Mouse (Mus musculus) midbrain, embryonic 12.5 days (tissue): ENCODE measurements at regions not wholly inside any gene's neighbourhood (a gene's known extent, or its start where the extent isn't known, plus 50 kb on each side); places are given as distances from the start of the nearest gene placed in this dataset.

Experiments used
- ATAC-seq: fragments of 200-750 bp; cut with Nextera tagmentation; 2 replicates; pipeline ENCODE4 v1.8.0; 2017; ENCODE audit warnings: low read depth, moderate TSS enrichment, moderate library complexity; ENCODE audit not compliant: low FRiP score
- H3K27ac ChIP-seq: fragments of 300-500 bp; sonication (generic); replicated peaks from 2 replicates; pipeline ENCODE4 v1.5.1; 2016; ENCODE audit warnings: mild to moderate bottlenecking
- H3K27me3 ChIP-seq: fragments of 300-500 bp; sonication (generic); 2 replicates; pipeline ENCODE4 v1.6.1; 2016; ENCODE audit warnings: mild to moderate bottlenecking
- H3K36me3 ChIP-seq: fragments of 300-500 bp; sonication (generic); 2 replicates; pipeline ENCODE4 v1.6.1; 2016
- H3K4me1 ChIP-seq: fragments of 300-500 bp; sonication (generic); 2 replicates; pipeline ENCODE4 v1.6.1; 2016
- H3K4me2 ChIP-seq: fragments of 300-500 bp; sonication (generic); replicated peaks from 2 replicates; pipeline ENCODE4 v1.6.1; 2016; ENCODE audit warnings: mild to moderate bottlenecking, moderate library complexity
- H3K4me3 ChIP-seq: fragments of 300-500 bp; sonication (generic); 2 replicates; pipeline ENCODE4 v1.5.1; 2016; ENCODE audit warnings: mild to moderate bottlenecking
- H3K9ac ChIP-seq: fragments of 300-500 bp; sonication (generic); replicated peaks from 2 replicates; pipeline ENCODE4 v1.6.1; 2016; ENCODE audit warnings: mild to moderate bottlenecking, moderate library complexity
- H3K9me3 ChIP-seq: fragments of 300-500 bp; sonication (generic); 2 replicates; pipeline ENCODE4 v1.6.1; 2016; ENCODE audit warnings: mild to moderate bottlenecking
- WGBS: fragments of 180-500 bp; shearing (Covaris S2); methylation state at CpG from one replicate; pipeline ENCODE4 v1.1.7; 2016; 5-methylcytosine and 5-hydroxymethylcytosine counted together

DNA sequence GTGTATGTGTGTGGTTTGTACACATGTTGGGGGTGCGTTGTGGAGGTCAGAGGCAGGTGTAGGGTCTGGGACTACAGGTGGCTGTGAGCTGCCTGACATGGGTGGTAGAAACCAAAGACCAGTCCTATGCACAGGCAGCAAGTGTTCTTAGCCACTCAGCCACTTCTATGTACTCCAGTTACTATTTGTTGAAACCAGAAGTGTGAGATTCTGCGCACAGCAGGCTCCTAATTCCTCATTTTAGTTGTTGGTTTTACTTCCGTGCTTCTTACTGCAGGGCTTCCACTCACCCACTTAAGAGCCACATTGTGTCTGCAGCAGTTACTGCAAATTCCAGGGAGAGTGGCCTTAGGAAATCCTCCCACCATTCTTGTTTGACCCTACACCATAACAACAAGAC is 208.0 kb upstream of the Runx1 start:
- no peak overlapping the region for H3K4me2 ChIP-seq
- no peak overlapping the region for H3K9ac ChIP-seq
- WGBS: 72% methylated on average over 3 of the region's 3 CpGs
- H3K27ac ChIP-seq: no peak overlapping the region
- no peak for ATAC-seq
- no peaks in the 10 kb centered on the region for H3K27me3 ChIP-seq
- no peaks in the 10 kb centered on the region for H3K36me3 ChIP-seq
- no peak overlapping the region for H3K4me3 ChIP-seq
- H3K9me3 ChIP-seq: no peaks in the 10 kb centered on the region
- H3K4me1 ChIP-seq: no peaks in the 10 kb centered on the region

- H3K27ac ChIP-seq: no peak overlapping the region
- no peaks in the 10 kb centered on the region for H3K9me3 ChIP-seq
- H3K4me1 ChIP-seq: no peaks in the 10 kb centered on the region; the same call in 1 of the 2 replicates
- no peaks in the 10 kb centered on the region for H3K36me3 ChIP-seq
- ATAC-seq: no peak
- H3K9ac ChIP-seq: no peak overlapping the region
- 89% methylated on average over 5 of the region's 5 CpGs for WGBS
- no peaks in the 10 kb centered on the region for H3K27me3 ChIP-seq
- no peak overlapping the region for H3K4me2 ChIP-seq
- H3K4me3 ChIP-seq: no peak overlapping the region
Measured at GRCm38 (mm10) chr16:93031624-93032023, 205.7 kb upstream of the Runx1 start.

DNA sequence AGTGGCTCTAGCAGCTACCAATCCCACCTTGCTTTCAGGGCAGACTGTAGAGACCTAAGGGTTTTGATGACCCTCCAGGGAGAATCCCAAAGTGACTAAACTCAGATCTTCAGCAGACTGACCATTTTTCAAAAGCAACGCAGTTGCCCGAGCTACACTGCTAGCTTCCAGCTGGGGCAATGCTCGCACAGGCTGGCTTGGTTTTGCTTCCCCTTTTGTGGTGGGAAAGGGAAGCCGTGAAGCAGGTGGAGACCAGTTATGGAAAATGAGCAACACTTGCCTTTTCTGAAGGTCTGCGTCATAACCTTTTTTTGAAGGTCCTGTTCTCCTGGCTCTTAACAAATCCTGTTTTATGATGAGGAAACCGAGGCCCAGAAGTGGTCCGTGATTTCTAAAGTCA is 202.7 kb upstream of the Runx1 start:
- no peak overlapping the region for H3K27ac ChIP-seq
- ATAC-seq: no peak
- no peak overlapping the region for H3K4me2 ChIP-seq
- H3K9ac ChIP-seq: no peak overlapping the region
- H3K4me1 ChIP-seq: no peaks in the 10 kb centered on the region; the same call in 1 of the 2 replicates
- no peak overlapping the region for H3K4me3 ChIP-seq
- 88% methylated on average over 7 of the region's 7 CpGs for WGBS
- H3K27me3 ChIP-seq: no peaks in the 10 kb centered on the region
- H3K9me3 ChIP-seq: no peaks in the 10 kb centered on the region
- no peaks in the 10 kb centered on the region for H3K36me3 ChIP-seq

DNA sequence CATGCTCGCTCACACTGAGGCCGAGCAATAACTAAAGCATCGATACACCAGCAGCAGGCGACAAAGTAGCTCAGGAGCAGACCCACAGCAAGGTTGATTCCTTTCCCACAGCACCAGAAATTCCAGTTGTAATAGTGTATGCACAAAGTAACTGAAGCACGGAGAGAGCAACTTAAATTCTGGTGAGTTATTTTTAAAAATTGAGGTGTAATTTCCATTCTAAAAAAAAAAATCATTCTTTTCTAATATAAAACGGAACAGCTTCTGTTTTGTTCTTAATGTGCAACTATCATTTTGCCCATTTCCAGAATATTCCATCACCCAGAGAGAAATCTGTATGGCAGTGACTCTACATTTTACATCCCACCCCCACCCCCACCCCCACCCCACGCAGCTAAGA is 202.1 kb upstream of the Runx1 start:
- Histone ChIP-seq H3K36me3 (no peaks in the 10 kb centered on the region), H3K27ac (no peak overlapping the region), H3K9me3 (no peaks in the 10 kb centered on the region), H3K27me3 (no peaks in the 10 kb centered on the region), H3K4me1 (no peaks in the 10 kb centered on the region; the same call in 1 of the 2 replicates), H3K4me3 (no peak overlapping the region), H3K4me2 (no peak overlapping the region), H3K9ac (no peak overlapping the region)
- 85% methylated on average over 7 of the region's 7 CpGs for WGBS
- ATAC-seq: no peak

DNA sequence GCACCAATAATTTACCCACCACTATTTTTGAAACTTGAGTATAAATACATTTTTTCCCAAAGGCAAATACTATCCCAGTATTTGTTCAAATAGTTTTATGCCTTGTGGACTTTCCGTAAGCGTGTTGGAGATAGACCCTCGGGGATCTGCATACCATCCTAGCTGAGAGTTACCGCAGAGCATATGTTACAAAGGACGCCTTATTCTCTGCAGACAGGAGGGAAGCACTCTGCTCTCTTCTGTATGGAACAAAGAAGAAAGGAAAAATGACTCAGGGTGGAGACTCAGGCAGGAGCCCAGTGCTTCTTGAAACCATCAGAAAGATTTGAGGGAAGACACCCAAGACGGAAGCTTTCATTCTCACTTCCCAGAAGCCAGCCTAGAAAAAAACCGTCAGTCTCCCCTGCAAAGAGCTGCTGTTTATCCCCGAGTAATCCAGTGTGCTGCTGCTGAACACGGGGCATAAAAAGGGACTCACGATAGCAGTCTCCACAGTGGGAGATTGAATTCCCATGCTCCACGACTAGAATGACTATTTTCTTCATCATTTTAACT is 200.2 kb upstream of the Runx1 start:
- no peaks in the 10 kb centered on the region for H3K27me3 ChIP-seq
- no peak overlapping the region for H3K4me2 ChIP-seq
- no peaks in the 10 kb centered on the region; the same call in 1 of the 2 replicates for H3K4me1 ChIP-seq
- H3K27ac ChIP-seq: no peak overlapping the region
- no peaks in the 10 kb centered on the region for H3K9me3 ChIP-seq
- no peaks in the 10 kb centered on the region for H3K36me3 ChIP-seq
- no peak for ATAC-seq
- 60% methylated on average over 11 of the region's 11 CpGs for WGBS
- H3K4me3 ChIP-seq: no peak overlapping the region
- H3K9ac ChIP-seq: no peak overlapping the region

- Histone ChIP-seq H3K36me3 (no peaks in the 10 kb centered on the region), H3K4me1 (no peaks in the 10 kb centered on the region; the same call in 1 of the 2 replicates), H3K9ac (no peak overlapping the region), H3K27ac (no peak overlapping the region), H3K9me3 (no peaks in the 10 kb centered on the region), H3K4me2 (no peak overlapping the region), H3K27me3 (0 out of 2 replicates have a peak, but pooled peaks cover 5% of the 10 kb centered on the region), H3K4me3 (no peak overlapping the region)
- no peak for ATAC-seq
- WGBS: 78% methylated on average over 7 of the region's 7 CpGs
Measured at GRCm38 (mm10) chr16:93019800-93020555, 194.0 kb upstream of the Runx1 start.

DNA sequence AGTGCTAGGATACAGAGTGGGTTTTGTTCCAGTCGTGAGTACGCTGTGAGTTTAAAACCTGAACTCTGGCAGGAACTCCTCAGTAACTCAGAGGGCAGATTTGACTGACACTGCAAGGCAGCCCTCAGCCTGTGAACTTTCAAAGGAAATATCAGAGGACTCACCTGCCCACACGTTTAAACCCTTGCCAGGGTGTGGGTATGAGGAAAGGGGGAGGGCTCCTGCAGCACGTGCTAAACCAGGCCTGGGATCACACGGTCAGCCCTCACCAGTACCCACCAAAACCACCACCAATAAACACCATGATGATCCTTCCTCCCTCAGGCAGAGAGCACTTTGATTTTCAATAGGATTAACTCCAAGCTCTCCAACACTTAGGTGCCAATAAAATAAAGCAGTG is 192.8 kb upstream of the Runx1 start:
- Histone ChIP-seq H3K9me3 (no peaks in the 10 kb centered on the region), H3K4me2 (no peak overlapping the region), H3K4me3 (no peak overlapping the region), H3K27ac (no peak overlapping the region), H3K4me1 (no peaks in the 10 kb centered on the region; the same call in 1 of the 2 replicates), H3K9ac (no peak overlapping the region), H3K27me3 (0 out of 2 replicates have a peak, but pooled peaks cover 5% of the 10 kb centered on the region), H3K36me3 (no peaks in the 10 kb centered on the region)
- 53% methylated on average over 5 of the region's 5 CpGs for WGBS
- no peak for ATAC-seq

GRCm38 (mm10) chr16:93017025-93017424 is 191.1 kb upstream of the Runx1 start:
- H3K27me3 ChIP-seq: 0 out of 2 replicates have a peak, but pooled peaks cover 5% of the 10 kb centered on the region
- WGBS: 93% methylated on average over 9 of the region's 9 CpGs
- no peaks in the 10 kb centered on the region for H3K36me3 ChIP-seq
- H3K4me3 ChIP-seq: no peak overlapping the region
- no peak for ATAC-seq
- H3K9me3 ChIP-seq: no peaks in the 10 kb centered on the region
- no peaks in the 10 kb centered on the region; the same call in 1 of the 2 replicates for H3K4me1 ChIP-seq
- H3K4me2 ChIP-seq: no peak overlapping the region
- H3K27ac ChIP-seq: no peak overlapping the region
- no peak overlapping the region for H3K9ac ChIP-seq

GRCm38 (mm10) chr16:93015636-93016035 is 189.7 kb upstream of the Runx1 start:
- no peak for ATAC-seq
- Histone ChIP-seq H3K36me3 (no peaks in the 10 kb centered on the region), H3K9ac (no peak overlapping the region), H3K4me3 (no peak overlapping the region), H3K4me2 (no peak overlapping the region), H3K27ac (no peak overlapping the region), H3K9me3 (no peaks in the 10 kb centered on the region), H3K4me1 (no peaks in the 10 kb centered on the region; the same call in 1 of the 2 replicates), H3K27me3 (0 out of 2 replicates have a peak, but pooled peaks cover 5% of the 10 kb centered on the region)
- 66% methylated on average over 6 of the region's 6 CpGs for WGBS

- 88% methylated on average over 9 of the region's 9 CpGs for WGBS
- Histone ChIP-seq H3K27ac (no peak overlapping the region), H3K9ac (no peak overlapping the region), H3K4me1 (no peaks in the 10 kb centered on the region; the same call in 1 of the 2 replicates), H3K27me3 (0 out of 2 replicates have a peak, but pooled peaks cover 5% of the 10 kb centered on the region), H3K36me3 (no peaks in the 10 kb centered on the region), H3K4me3 (no peak overlapping the region), H3K9me3 (no peaks in the 10 kb centered on the region), H3K4me2 (no peak overlapping the region)
- ATAC-seq: no peak
Measured at GRCm38 (mm10) chr16:93014991-93015390, 189.0 kb upstream of the Runx1 start.

GRCm38 (mm10) chr16:93013881-93014280 is 187.9 kb upstream of the Runx1 start:
- no peak for ATAC-seq
- no peak overlapping the region for H3K9ac ChIP-seq
- no peaks in the 10 kb centered on the region for H3K9me3 ChIP-seq
- no peak overlapping the region for H3K4me2 ChIP-seq
- H3K4me1 ChIP-seq: no peaks in the 10 kb centered on the region; the same call in 1 of the 2 replicates
- 60% methylated on average over 8 of the region's 8 CpGs for WGBS
- no peak overlapping the region for H3K27ac ChIP-seq
- no peaks in the 10 kb centered on the region for H3K27me3 ChIP-seq
- no peak overlapping the region for H3K4me3 ChIP-seq
- no peaks in the 10 kb centered on the region for H3K36me3 ChIP-seq

GRCm38 (mm10) chr16:93013256-93013655 is 187.3 kb upstream of the Runx1 start:
- no peak for ATAC-seq
- Histone ChIP-seq H3K4me1 (no peaks in the 10 kb centered on the region; the same call in 1 of the 2 replicates), H3K36me3 (no peaks in the 10 kb centered on the region), H3K4me2 (no peak overlapping the region), H3K9ac (no peak overlapping the region), H3K9me3 (no peaks in the 10 kb centered on the region), H3K27ac (no peak overlapping the region), H3K4me3 (no peak overlapping the region), H3K27me3 (no peaks in the 10 kb centered on the region)
- 87% methylated on average over 7 of the region's 7 CpGs for WGBS
